Mouse (Mus musculus) kidney, adult 2 months (tissue): ENCODE measurements around the gene Aif1l. TPM values are rescaled to one million over a fixed set of nuclear protein-coding genes. Genes with fewer than 3 reads are reported as not detected.

Experiments
- DNase-seq: peaks from one replicate; pipeline ENCODE4 v3.0.0; 2021
- H3K27ac ChIP-seq: fragments of 200-500 bp; 2 replicates; pipeline ENCODE4 v1.5.1; 2012; ENCODE audit warnings: low read depth, low read length, control low read depth, inconsistent platforms; ENCODE audit not compliant: insufficient read depth
- H3K27me3 ChIP-seq: fragments of 200-500 bp; replicated peaks from 2 replicates; pipeline ENCODE4 v1.6.1; 2012; ENCODE audit warnings: mild to moderate bottlenecking, moderate library complexity, low read length, inconsistent platforms; ENCODE audit not compliant: control insufficient read depth, insufficient read depth
- H3K36me3 ChIP-seq: fragments of 200-500 bp; 2 replicates; pipeline ENCODE4 v1.6.1; 2012; ENCODE audit warnings: mild to moderate bottlenecking, moderate library complexity, low read length, inconsistent platforms; ENCODE audit not compliant: control insufficient read depth, insufficient read depth
- H3K4me1 ChIP-seq: fragments of 200-500 bp; 2 replicates; pipeline ENCODE4 v1.6.1; 2011; ENCODE audit warnings: low read length; ENCODE audit not compliant: control insufficient read depth, insufficient read depth
- H3K4me3 ChIP-seq: fragments of 200-500 bp; 2 replicates; pipeline ENCODE4 v1.5.1; 2011; ENCODE audit warnings: mild to moderate bottlenecking, low read depth, low read length, control low read depth; ENCODE audit not compliant: insufficient read depth
- CTCF ChIP-seq: fragments of 200-500 bp; conservative IDR thresholded peaks from 2 replicates; pipeline ENCODE4 v1.5.1; 2011; ENCODE audit warnings: low read depth, mild to moderate bottlenecking, control low read depth, low read length, moderate library complexity, mixed read lengths; ENCODE audit not compliant: insufficient read depth, insufficient read length
- POLR2A ChIP-seq: fragments of 200-500 bp; IDR thresholded peaks from one replicate; pipeline ENCODE4 v1.6.1; 2011; ENCODE audit warnings: low read depth, low read length, control low read depth
- WGBS: fragments of 180-500 bp; shearing (Covaris S2); methylation state at CpG from one replicate; pipeline ENCODE4 v1.1.7; 2018; 5-methylcytosine and 5-hydroxymethylcytosine counted together
- polyA plus RNA-seq: library from polyadenylated mRNA; depleted of rRNA; stranded (reverse); fragments of >200 nt; gene quantifications from 2 replicates; pipeline ENCODE4 v1.2.3, GENCODE M21; 2012

Aif1l gene
- polyA plus RNA-seq, 1 experiment, result 177 TPM

DNA sequence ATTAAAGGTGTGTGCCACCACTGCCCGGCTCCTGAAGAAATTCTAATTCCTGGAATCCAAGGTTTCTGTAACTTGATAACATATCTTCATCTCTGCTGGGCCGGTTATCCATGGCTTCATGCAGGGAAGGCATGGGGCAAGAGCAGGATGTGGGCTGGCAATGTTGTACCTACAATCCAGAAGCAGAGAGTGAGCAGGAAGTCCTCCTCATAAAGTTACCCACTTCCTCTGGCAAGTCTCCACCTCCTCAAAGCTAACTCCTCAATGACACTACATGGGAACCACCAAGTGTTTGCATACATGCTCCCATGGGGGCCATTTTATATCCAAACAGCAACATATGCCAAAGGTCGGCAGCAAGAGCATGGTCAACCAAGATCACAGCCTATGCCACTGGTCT is 20.3 kb upstream of the Aif1l start:
- no peak for DNase-seq
- no peaks in the 10 kb centered on the region for H3K27me3 ChIP-seq
- no peak overlapping the region for H3K27ac ChIP-seq
- no peak overlapping the region for H3K4me3 ChIP-seq
- no peaks in the 10 kb centered on the region for H3K36me3 ChIP-seq
- TF ChIP-seq CTCF (no peak), POLR2A (no peak)
- WGBS, result 74% methylated on average over 3 of the region's 3 CpGs
- peaks cover 11% of the 10 kb centered on the region for H3K4me1 ChIP-seq

GRCm38 (mm10) chr2:31934551-31934950 is 15.4 kb upstream of the Aif1l start:
- WGBS, result 55% methylated on average over 4 of the region's 4 CpGs
- Histone ChIP-seq H3K27me3 (no peaks in the 10 kb centered on the region), H3K36me3 (no peaks in the 10 kb centered on the region), H3K4me3 (no peak overlapping the region), H3K4me1 (no peaks in the 10 kb centered on the region), H3K27ac (no peak overlapping the region)
- TF ChIP-seq POLR2A (no peak), CTCF (no peak)
- DNase-seq, result no peak

DNA sequence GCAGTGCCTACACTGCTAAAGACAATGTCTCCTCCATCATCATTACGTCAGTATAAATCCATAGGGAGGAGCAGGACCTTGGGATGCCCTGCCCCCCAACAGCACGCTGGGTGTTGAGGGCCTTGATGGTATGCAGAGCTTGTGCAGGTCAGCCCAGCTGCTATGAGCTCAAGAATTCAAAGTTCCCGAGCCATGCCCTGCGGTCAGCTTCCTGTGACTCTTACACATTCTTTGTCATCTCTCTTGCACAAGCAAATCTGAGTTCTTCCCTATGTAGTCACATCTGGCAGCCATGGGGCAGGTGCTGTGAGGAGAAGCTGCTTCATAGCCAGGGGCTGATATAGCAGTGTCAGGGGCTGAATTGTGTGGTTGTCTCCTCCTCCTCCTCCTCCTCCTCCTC is 14.9 kb upstream of the Aif1l start:
- Histone ChIP-seq H3K27ac (no peak overlapping the region), H3K4me1 (no peaks in the 10 kb centered on the region), H3K4me3 (no peak overlapping the region), H3K27me3 (no peaks in the 10 kb centered on the region), H3K36me3 (no peaks in the 10 kb centered on the region)
- no peak for DNase-seq
- WGBS, result 42% methylated on average over 4 of the region's 4 CpGs
- no peak for TF ChIP-seq CTCF
- TF ChIP-seq POLR2A, result no peak

- H3K27me3 ChIP-seq, result no peaks in the 10 kb centered on the region
- no peak for DNase-seq
- no peaks in the 10 kb centered on the region for H3K4me1 ChIP-seq
- no peak overlapping the region for H3K4me3 ChIP-seq
- H3K27ac ChIP-seq, result no peak overlapping the region
- TF ChIP-seq POLR2A (no peak), CTCF (no peak)
- WGBS, result 79% methylated on average over 1 of the region's 1 CpGs
- H3K36me3 ChIP-seq, result no peaks in the 10 kb centered on the region
Measured at GRCm38 (mm10) chr2:31938298-31938697, 11.6 kb upstream of the Aif1l start.

- 78% methylated on average over 4 of the region's 4 CpGs for WGBS
- Histone ChIP-seq H3K27ac (no peak overlapping the region), H3K27me3 (no peaks in the 10 kb centered on the region), H3K4me1 (no peaks in the 10 kb centered on the region), H3K36me3 (no peaks in the 10 kb centered on the region), H3K4me3 (no peak overlapping the region)
- DNase-seq, result no peak
- TF ChIP-seq POLR2A (no peak), CTCF (no peak)
Measured at GRCm38 (mm10) chr2:31943011-31943410, 6.9 kb upstream of the Aif1l start.

DNA sequence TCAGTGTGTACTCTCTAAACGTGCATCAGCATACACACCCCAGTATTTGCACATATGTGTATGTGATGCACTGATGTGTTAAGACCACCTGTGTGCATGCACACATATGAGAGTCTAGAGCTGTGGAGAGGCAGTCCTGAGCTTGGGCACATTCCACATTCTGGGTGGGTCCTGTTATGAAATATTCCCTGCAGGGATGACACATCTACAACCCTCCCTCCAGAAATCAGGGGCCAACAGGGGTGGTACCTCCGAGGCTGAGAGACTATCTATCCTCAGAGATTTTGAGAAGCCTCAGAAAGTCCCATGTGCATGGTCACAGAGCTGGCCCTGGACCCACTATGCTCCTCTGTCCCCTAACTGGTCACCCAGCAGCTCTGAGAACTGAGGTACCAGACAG is 4.4 kb upstream of the Aif1l start:
- Histone ChIP-seq H3K4me1 (no peaks in the 10 kb centered on the region), H3K4me3 (no peak overlapping the region), H3K36me3 (no peaks in the 10 kb centered on the region), H3K27me3 (no peaks in the 10 kb centered on the region), H3K27ac (no peak overlapping the region)
- 73% methylated on average over 2 of the region's 2 CpGs for WGBS
- no peak for TF ChIP-seq CTCF
- DNase-seq, result no peak

GRCm38 (mm10) chr2:31948392-31948791 is 1.5 kb upstream of the Aif1l start:
- Histone ChIP-seq H3K36me3 (no peaks in the 10 kb centered on the region), H3K27ac (no peak overlapping the region), H3K4me1 (no peaks in the 10 kb centered on the region), H3K27me3 (no peaks in the 10 kb centered on the region), H3K4me3 (no peak overlapping the region)
- DNase-seq, result no peak
- 74% methylated on average over 6 of the region's 6 CpGs for WGBS
- TF ChIP-seq POLR2A (no peak), CTCF (no peak)

DNA sequence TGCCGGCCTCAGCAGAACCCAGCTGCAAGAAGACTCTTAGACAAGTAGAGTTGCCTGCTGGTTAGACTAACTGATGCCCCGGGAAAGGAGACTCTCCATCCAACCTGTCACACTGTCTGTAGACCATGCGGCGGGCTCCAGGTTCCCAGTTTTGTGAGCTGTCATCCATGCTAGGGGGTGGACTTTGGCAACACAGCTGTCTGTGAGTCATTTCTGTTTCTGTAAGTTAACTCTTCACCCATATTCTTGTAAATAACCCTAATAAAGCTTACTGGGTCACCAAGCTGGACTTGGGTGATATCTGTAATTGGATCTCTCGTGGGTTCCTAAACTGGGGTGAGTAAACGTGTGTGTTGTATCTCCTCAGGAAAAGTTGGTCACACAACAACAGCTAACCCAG is 1.1 kb upstream of the Aif1l start:
- Histone ChIP-seq H3K4me3 (no peak overlapping the region), H3K36me3 (no peaks in the 10 kb centered on the region), H3K27me3 (no peaks in the 10 kb centered on the region), H3K4me1 (0 out of 2 replicates have a peak, but pooled peaks cover under 1% of the 10 kb centered on the region), H3K27ac (no peak overlapping the region)
- no peak for DNase-seq
- no peak for TF ChIP-seq CTCF
- no peak for TF ChIP-seq POLR2A
- WGBS, result 68% methylated on average over 6 of the region's 6 CpGs
